Mouse (Mus musculus): Measurements from ENCODE around the gene Hnrnpul1.
"Not testable (repeated sequence)": the region's sequence is repeated elsewhere in the genome, so short reads cannot be mapped to it uniquely, and the experiment has no call there.

Gene Hnrnpul1

DNA sequence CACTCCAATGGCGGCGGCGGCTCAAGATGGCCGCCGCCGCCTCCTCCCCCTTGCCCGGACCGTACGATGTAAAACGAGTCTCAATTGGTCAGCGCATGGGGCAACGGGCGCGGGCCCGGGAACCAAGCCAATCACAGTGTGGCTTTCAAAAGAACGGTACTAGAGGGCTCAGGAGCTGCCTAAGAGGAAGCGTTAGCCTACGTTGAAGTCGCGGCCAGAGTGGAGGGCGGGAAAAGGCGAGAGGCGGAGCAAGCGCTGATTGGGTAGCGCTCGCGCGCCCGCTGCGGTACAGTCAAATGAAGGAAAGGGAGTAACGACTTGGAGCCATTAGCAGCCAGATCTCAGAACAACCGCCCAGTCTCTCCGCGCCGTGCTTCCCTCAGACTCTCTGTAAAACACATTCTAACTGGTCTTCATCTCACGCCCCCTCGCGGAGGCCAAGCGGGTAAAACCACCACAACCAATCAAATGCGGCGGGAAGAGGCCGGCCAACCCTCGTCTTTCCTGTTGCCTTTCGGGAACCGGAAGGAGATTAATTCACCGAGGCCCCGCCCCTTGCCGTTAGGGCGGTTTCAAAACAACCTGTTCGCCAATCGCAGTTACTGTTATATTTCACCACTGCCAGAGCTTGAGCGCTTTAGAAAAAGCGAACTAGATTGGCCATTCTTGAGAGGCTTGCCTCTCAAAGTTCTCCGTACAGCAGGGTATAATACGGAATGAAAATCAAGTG is at the start of gene Hnrnpul1:
Gene Hnrnpul1 (minus strand): TSS at position 20 of the 730 bp plus-strand sequence.
- in situ Hi-C loops (cut with MboI, MseI) = loop anchor here (5.0 to 10.0 kb wide), 2 partner anchors 52 to 1720 kb away; partner anchors contain the start of gene Sertad3

DNA sequence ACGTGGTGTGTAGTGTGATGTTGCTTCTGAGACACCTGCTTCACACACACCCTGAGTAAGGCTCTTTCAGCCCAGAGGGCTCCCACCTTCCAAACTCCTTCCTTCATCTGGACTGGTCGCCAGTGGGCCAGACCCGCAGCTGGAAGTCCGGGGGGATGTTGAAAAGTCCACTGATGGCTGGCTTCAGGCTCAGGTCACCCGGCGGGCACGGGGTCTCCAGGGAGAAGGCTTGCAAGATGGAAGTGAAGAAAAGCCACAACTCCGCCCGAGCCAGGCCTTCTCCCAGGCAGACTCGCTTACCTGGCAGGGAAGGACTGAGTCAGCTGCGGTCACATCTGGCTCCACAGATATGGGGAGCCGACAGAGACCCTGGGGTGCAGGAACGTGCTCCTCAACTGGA is 48.9 kb upstream of the Hnrnpul1 start:
- in situ Hi-C loops (cut with MboI, MseI) = no loop called here

DNA sequence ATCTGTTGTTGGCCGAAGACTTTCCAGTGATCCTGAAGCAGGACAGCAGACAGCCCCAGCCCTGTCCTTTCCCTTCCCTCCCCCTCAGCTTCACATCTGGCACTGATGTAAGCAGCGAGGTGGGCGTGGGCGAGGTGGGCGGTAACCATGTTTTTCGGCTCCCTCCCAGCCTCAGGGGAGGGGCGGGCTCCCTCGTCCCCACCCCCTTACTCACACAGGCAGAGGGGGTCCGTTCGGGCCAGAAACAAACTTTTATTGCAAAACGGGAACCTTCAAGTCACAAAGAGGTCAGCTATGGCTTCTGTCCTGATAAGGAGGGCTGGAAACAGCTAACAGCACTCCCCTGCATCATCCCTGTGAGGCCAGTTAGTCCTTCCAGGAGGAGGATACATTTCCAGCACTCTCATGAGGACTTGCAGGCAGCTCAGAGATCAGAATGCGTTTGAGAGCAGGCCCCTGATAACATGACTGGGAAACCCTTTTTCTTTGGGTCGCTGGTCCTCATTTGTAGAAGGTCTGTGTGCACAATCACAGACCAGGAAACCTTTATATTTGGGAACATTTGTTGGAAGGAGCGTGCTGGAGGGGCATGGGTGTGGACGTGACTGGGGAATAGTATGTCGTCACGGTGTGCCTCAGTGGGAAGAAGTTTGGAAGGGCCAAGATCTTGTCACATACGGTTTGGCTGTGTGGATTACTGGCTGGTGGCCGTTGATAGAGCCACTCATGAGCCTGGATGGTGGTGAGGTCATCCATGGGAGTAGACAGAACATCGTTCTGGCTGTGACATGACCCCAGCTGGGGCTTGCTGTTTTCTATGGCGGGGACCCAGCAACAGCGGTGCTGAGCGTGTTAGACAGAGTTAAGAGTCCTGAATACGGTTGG is 47.9 kb upstream of the Hnrnpul1 start:
- in situ Hi-C loops (cut with MboI, MseI) = no loop called here

DNA sequence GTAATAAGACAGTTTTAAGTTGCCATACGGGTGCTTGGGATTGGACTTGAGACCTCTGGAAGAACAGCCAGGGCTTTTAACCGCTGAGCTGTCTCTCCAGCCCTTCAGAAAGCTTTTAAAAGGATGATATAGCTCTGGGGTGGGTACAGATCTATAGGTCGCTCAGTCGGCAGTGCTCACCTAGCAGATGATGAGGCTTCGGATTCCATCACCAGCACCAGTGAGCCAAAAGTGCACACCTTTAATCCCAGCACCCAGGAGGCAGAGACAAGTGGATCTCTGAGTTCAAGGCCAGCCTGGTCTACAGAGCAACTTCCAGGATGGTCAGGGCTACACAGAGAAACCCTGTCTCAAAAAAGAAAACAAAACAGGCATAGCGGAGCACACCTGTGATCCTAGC is 46.5 kb upstream of the Hnrnpul1 start:
- in situ Hi-C loops (cut with MboI, MseI) = no loop called here

DNA sequence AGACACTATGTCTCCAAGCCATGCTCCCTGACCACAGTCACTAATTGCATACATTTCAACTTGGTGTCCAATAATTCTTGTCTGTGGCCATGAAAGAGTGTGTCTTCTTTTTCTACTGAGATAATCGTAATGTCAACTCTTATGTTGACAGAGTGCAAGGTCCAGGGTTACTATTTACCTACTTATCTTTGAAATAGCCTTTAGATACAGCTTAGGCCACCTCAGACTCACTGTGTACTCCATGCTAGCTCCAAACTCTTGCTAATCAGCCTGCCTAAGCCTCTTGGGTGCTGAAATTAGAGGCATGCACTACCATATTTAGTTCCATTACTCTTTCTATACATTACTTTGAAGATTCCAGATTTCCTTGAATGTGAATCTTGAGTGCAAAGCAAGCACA is 44.8 kb upstream of the Hnrnpul1 start:
- in situ Hi-C loops (cut with MboI, MseI) = no loop called here

DNA sequence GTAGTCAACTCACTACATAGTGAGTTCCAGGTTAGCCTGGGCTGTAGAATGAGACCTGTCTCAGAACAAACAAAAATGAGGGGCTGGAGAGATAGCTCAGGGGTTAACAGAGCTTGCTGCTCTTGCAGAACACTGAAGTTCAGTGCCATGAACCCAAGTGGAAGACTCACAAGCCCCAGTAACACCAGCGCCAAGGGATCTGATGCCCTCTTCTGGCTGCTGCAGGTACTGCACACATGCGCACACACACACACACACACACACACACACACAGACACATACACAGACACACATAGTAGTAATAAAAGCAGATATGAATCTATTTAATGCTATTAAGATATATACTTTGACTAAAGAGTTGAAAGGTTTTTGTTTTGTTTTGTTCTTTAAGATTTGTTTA is 44.0 kb upstream of the Hnrnpul1 start:
- in situ Hi-C loops (cut with MboI, MseI) = no loop called here

DNA sequence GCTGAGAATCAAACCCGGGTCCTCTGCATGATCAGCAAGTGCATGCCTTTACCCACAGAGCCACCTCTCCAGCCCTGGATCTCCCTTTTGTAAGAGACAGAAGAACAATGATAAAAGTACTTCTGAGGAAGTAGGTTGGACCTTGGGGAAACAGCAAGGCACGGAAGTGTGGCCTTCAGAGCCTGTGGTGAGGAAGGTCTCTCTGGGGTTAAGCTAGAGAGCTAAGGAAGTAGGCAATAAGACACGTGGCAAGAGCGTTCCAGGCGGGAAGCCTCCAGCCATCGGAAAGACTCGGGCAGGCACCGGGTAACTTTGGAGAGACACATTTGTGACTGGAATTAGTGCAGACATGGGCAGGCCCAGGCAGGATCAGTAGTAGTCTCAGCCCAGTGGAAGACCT is 40.2 kb upstream of the Hnrnpul1 start:
- in situ Hi-C loops (cut with MboI, MseI) = no loop called here

DNA sequence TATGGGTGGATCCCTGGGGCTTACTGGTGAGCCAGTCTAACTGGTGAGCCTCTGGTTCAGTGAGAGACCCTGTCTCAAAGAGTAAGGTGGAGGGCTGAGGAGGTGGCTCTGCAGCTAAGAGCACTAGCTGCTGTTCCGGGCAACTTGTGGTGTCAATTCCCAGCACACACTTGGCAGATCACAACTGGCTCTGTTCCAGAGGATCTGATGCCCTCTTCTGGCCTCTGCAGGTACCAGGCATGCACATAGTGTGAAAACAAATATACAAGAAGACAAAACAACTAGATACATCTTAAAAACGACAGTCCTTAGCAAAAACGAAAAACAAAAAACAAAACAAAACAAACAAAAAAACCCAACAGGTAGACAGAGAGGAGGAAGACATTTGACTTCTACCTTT is 39.1 kb upstream of the Hnrnpul1 start:
- in situ Hi-C loops (cut with MboI, MseI) = no loop called here

DNA sequence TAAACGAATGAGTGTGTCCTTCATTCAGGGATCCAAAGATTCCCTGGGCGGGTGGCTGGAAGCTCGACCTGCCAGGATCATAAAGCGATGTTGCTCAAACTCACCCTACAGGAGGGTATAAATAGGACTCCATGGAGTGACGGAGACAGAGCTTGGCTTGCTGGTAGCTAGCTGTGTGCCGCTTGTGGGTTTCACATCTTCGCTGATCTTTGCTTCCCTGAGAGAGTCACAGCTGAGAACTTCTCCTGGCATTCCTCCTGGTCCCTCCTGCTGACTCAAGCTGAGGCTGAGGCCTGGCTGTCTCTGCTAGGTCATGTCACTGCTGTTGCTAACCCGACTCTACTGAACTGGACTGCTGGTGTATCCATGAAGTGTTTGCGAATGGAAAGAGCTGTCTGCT is 38.4 kb upstream of the Hnrnpul1 start:
- in situ Hi-C loops (cut with MboI, MseI) = not testable (repeated sequence)

DNA sequence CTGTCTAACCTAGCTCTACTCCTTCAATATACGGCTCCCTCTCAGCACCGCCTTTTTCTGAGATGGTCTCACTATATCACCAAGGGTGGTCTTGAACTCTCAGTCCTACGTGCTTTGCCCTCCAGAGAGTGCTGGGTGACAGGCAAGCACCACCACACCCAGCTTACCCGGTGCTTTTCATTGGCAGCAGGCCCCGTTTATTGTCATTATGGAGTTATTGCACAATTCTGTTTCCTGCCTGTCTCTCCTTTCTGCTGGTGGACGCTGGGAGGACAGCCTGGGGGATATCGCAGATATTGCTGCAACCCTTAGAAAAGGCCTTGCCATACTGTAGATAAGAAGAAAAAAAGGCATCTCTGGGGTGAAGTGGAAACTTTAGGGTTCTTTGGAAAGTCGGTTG is 36.1 kb upstream of the Hnrnpul1 start:
- in situ Hi-C loops (cut with MboI, MseI) = no loop called here

DNA sequence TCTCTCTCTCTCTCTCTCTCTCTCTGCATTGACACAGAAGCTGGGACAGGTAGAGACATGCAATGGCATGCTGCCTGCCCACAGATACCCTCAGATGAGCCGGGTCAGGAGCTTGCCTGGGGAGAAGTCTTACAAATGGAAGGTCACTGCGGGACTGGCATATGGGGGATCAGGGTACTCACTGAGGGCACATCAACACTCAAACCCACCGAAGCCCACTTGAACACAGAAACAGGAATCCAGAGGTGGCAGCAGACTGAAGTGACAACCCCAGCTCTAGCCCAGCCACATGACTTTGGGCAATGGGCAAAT is 34.5 kb upstream of the Hnrnpul1 start:
- in situ Hi-C loops (cut with MboI, MseI) = no loop called here

DNA sequence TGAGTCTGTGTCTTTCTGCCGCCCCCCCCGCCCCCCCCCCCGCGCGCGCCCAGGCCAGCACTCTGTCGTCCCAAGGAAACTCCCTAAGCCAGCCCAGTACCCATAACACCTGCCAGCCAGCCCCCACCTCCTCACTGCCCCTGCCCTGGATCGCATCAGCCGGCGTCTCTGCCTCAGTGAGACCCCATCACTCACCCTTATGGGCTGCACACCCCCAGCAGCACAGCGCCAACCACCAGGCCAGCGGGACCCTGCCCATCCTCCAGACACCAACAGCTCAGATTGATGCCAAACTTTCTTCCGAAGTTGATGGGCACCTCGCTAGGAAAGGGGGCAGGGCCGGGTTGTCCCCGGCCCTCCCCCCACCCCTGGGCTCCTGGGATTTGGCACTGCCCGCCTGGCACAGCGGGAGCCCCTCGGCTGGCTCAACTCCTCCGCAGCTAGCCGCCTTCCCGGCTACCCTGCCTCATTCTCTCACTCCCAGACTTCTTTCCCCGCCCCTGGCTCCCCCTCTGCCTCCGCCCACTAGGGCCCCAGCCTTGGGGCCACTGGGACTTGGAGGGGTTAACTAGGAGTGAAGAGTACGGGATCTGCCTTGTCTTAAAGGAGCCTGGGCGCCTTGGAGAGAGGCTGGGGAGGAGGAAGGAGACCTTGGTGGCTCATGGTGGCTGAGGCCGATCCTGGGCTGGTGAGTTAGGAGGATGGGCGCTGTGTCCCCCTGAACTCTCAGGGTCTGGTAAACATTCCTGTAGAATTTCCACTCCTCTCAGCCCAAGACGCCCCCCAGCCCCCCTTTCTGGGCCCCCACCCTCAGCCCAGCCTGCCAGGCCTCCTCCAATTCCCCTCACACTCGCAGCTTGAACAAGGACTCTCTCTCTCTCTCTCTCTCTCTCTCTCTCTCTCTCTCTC is 33.9 kb upstream of the Hnrnpul1 start, which contains the start of gene Axl:
Gene Axl (minus strand): TSS at position 486 of the 909 bp plus-strand sequence.
- in situ Hi-C loops (cut with MboI, MseI) = no loop called here

DNA sequence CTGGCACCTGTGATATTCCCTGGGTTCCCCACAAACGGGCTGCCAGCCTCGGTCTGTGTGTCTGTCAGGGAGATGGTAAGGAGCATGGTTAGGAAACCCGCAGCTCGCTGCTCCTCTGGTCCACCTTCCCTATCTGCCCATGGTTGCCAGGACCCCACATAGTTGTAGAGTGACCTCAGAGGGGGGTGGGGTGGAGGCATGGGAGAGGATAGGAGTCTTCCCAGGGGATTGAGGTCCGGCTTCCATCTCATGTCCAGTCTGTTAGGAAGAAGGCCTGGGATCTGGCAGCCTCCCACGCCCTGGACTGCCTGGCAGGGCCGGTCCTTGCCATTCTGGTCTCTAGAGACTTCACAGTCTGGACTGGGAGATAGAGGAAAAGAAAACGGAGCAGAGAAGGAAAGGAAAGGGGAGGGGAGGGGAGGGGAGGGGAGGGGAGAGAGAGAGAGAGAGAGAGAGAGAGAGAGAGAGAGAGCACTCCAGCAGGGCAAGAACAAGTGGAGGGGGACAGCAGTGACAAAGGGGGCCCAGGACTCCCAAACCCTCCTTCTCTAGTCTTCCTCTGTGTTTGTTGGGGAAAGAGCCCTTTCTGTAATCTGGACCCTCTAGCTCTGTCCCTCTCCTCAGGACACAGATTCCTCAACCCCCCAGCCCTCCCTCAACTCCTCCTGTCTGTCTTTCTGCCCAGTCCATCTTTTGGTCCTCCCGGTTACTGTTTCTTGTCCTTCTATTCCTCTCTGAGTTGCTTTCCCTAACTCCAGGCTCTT is 33.1 kb upstream of the Hnrnpul1 start:
- in situ Hi-C loops (cut with MboI, MseI) = no loop called here

DNA sequence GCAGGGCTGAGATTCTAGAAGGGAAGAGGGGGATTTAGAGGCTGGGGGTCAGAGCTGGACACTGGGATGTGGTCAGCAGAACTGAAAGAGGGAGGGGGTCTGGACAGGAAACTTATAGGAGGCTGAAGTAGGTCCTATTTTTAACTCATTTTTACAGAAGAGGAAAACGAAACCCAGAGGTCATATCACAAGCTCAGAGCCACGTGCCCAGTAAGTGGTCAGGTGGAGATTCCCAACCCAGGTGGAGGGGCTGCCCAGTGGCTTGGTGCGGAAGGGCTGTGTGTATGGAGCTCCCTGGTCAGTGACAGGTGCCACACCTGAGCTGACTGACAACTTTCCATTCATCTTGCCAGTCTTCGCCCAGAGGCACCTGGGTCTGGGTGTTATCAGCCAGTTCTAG is 32.4 kb upstream of the Hnrnpul1 start:
- in situ Hi-C loops (cut with MboI, MseI) = no loop called here

DNA sequence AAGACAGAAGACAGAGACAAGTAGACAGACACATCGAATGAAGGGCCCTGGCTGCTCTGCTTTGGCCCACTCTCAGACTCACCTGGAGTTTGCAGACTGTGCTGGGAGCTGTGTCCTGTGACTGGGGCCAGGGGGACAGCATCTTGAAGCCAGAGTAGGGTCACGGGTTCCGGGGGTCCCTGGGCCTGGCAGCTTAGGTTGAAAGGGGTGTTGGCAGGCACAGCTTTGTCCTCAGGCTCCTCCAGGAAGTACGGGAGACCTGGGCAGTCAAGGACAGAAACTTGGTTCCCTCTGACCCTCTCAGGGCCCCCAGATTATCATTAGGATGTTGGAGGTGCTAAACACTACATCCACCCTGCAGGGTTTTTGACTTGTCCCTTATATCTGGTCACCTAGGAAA is 31.2 kb upstream of the Hnrnpul1 start:
- in situ Hi-C loops (cut with MboI, MseI) = no loop called here

DNA sequence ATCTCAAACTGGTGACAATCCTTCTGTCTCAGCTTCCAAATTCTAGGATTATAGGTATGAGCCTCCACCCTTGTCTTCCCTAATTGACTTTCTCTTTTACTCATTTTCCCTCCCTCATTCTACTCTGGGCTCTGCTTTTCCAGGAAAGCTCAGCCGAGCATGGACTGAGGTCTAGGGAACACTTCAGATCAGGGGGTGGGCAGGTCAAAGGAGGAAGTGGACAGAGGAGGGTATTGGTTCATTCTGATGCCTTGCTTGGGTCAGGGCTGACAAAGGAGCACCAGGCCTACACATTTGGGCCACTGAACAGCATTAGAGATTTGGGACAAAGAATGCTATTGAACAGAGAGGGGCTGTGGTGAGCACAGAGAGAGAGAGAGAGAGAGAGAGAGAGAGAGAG is 30.3 kb upstream of the Hnrnpul1 start:
- in situ Hi-C loops (cut with MboI, MseI) = no loop called here

DNA sequence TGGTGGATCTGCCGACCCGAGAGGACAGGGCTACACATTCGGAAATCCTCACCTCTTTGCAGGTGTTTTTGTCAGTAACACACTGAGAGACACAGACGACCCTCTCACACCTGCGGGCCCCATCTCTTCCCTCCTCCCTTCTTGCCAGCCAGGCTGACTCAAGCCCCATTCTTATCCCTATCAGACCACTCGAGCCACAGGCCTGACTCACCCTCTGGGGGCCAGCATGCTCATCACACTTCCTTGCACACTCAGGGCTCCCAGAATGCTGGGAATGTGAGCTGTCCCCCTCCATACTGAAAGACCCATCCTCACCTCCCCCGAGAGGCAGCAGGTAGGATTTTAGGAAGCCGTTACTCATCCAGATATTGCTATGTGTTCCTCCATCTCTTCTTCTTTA is 29.2 kb upstream of the Hnrnpul1 start:
- in situ Hi-C loops (cut with MboI, MseI) = no loop called here

DNA sequence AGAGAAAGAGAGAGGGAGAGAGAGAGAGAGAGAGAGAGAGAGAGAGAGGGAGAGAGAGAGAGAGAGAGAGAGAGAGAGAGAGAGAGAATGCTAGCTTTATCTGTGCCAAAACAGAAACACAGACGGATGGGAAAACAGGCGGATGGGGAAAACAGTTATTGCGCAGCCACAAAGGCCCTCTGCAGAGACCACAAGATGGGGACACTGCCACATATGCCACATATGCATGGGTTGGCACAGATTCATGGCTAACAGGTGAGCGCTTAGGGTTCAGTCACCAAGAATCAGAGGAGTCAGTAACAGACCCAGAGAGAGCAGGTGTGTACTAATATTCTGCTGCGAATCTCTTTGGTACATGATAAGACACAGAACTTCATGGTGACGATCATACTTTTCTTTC is 28.2 kb upstream of the Hnrnpul1 start:
- in situ Hi-C loops (cut with MboI, MseI) = no loop called here

DNA sequence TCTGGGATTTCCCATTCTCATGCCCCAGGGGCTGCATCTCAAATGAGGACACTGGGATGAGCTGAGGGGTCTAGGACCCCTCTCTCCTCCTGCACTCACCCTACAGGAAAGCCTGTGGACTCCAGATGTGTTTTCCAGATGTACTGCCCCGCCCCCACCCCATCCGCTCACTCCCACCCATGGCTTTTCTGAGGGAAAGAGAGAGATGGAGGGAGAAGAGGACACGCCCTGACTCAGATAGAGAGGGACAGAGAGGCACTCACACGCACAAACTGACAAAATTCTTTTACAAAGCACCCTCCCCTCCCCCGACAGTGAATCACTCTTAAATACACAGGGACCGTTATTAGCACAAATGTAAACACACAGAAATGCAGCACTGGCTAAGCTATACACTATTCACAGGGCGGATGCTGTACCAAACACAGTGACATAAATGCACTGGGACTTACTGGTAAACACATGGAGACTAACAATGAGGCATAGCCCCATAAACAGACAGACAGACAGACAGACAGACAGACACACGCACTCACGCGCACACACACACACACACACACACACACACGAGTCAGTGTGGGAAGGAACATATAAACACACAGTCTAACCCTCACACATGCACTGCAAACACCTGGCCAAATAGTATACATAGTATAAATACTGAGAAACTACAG is 27.5 kb upstream of the Hnrnpul1 start:
- in situ Hi-C loops (cut with MboI, MseI) = no loop called here

DNA sequence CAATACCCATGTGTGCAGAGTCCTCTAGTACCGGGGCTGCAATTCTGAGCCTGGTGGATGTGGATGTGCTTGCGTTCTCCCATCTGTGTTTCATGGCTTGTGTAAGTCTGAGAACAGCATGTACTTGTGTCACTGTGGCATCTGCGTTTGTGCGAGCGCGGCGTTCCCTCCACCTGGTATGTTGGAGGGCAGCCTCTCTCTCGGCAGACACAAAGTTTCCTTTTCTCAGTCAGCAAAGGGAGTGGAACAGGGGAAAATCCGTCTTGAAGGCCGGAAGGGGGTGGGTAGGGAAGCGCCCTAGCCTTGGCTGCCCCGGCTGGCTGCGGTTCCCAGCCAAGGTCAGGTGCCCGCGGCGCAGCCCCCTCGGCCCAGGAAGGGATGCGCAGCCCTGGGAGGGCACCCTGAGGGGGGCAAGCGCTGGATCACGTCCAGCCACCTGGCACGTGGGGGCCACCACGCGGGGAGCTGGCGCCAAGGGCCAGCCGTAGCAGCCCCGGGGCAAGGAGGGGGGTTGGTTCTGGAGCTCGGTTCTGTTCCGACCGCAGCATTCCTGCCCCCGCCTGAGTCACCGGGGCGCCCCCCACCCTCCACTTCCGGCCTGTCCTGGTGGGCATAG is 26.9 kb upstream of the Hnrnpul1 start:
- in situ Hi-C loops (cut with MboI, MseI) = no loop called here
